Mouse (Mus musculus) kidney, embryonic 16.5 days (tissue): ENCODE measurements around the gene Crybg1. TPM values are rescaled to one million over a fixed set of nuclear protein-coding genes. Genes with fewer than 3 reads are reported as not detected.
A peak's percentile ranks its signal among the peaks of the same experiment; 100 is the strongest.

ENCODE experiments used
- ATAC-seq: fragments of 200-750 bp; cut with Nextera tagmentation; 2 replicates; pipeline ENCODE4 v1.8.0; 2017; ENCODE audit warnings: moderate TSS enrichment; ENCODE audit not compliant: low FRiP score, low TSS enrichment
- H3K27ac ChIP-seq: fragments of 300-500 bp; sonication (generic); 2 replicates; pipeline ENCODE4 v1.5.1; 2014; ENCODE audit warnings: low read length
- H3K27me3 ChIP-seq: fragments of 300-500 bp; sonication (generic); 2 replicates; pipeline ENCODE4 v1.6.1; 2014; ENCODE audit warnings: low read length, control low read depth, mixed read lengths; ENCODE audit not compliant: insufficient read depth
- H3K36me3 ChIP-seq: fragments of 300-500 bp; sonication (generic); 2 replicates; pipeline ENCODE4 v1.6.1; 2014; ENCODE audit warnings: low read length, control low read depth, mixed read lengths; ENCODE audit not compliant: insufficient read depth
- H3K4me1 ChIP-seq: fragments of 300-500 bp; sonication (generic); 2 replicates; pipeline ENCODE4 v1.6.1; 2014; ENCODE audit warnings: low read length, control low read depth, mixed read lengths; ENCODE audit not compliant: insufficient read depth
- H3K4me2 ChIP-seq: fragments of 300-500 bp; sonication (generic); replicated peaks from 2 replicates; pipeline ENCODE4 v1.6.1; 2014; ENCODE audit warnings: low read depth, low read length
- H3K4me3 ChIP-seq: fragments of 300-500 bp; sonication (generic); 2 replicates; pipeline ENCODE4 v1.5.1; 2014; ENCODE audit warnings: mild to moderate bottlenecking, low read length
- H3K9ac ChIP-seq: fragments of 300-500 bp; sonication (generic); replicated peaks from 2 replicates; pipeline ENCODE4 v1.6.1; 2014; ENCODE audit warnings: low read length
- H3K9me3 ChIP-seq: fragments of 300-500 bp; sonication (generic); 2 replicates; pipeline ENCODE4 v1.6.1; 2016; ENCODE audit warnings: low read length, control low read depth
- WGBS: fragments of 180-500 bp; shearing (Covaris S2); extraction: QIAGEN DNeasy Blood & Tissue Kit; methylation state at CpG from one replicate; pipeline ENCODE4 v1.1.7; 2014; 5-methylcytosine and 5-hydroxymethylcytosine counted together
- polyA plus RNA-seq: library from polyadenylated mRNA; unstranded; fragments of >200 nt; fragmentation: Nextera tagmentation; extraction: Ambion mirVana; gene quantifications from 2 replicates; pipeline ENCODE4 v1.2.1, GENCODE M21; 2015

Crybg1 gene
- polyA plus RNA-seq, 1 experiment from 2014 or later: 3.3 TPM

GRCm38 (mm10) chr10:44111168-44111567 lies 37.5 kb downstream of the Crybg1 start:
- Histone ChIP-seq H3K4me1 (peaks cover 18% of the 10 kb centered on the region; the same call in 1 of the 2 replicates), H3K4me3 (no peak overlapping the region), H3K9ac (no peak overlapping the region), H3K9me3 (no peaks in the 10 kb centered on the region), H3K4me2 (no peak overlapping the region), H3K27ac (peak overlapping the region; percentile 76), H3K36me3 (no peaks in the 10 kb centered on the region), H3K27me3 (no peaks in the 10 kb centered on the region)
- 76% methylated on average over 10 of the region's 10 CpGs for WGBS
- ATAC-seq: 0 out of 2 replicates have a peak, but pooled peaks have one; percentile 14

DNA sequence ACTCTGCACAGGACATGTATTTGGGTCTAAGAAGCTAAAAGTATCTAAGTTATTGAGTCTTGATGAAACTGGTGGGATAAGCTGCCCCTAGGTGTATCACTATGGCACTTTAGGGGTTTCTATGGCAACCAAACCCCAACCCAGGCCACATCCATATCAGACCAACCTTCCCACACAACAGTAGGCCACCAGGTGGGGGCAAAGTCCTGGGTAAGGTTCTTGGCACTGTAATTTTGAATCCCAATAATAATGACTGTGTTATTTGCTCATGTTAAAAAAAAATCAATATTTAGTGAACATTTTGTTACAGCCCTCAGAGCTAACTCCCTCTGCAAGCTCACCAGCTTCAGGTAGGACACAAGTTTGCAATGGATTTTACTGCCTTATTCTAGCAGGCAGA lies 38.2 kb downstream of the Crybg1 start:
- Histone ChIP-seq H3K9me3 (no peaks in the 10 kb centered on the region), H3K27me3 (no peaks in the 10 kb centered on the region), H3K4me3 (no peak overlapping the region), H3K4me2 (no peak overlapping the region), H3K4me1 (peaks cover 18% of the 10 kb centered on the region; the same call in 1 of the 2 replicates), H3K9ac (no peak overlapping the region), H3K27ac (peak overlapping the region; percentile 62; the same call in 1 of the 2 replicates), H3K36me3 (no peaks in the 10 kb centered on the region)
- 0 out of 2 replicates have a peak, but pooled peaks have one; percentile 49 for ATAC-seq

GRCm38 (mm10) chr10:44094794-44095193 lies 53.9 kb downstream of the Crybg1 start:
- H3K36me3 ChIP-seq: 0 out of 2 replicates have a peak, but pooled peaks cover 4% of the 10 kb centered on the region
- no peak overlapping the region for H3K27ac ChIP-seq
- H3K4me3 ChIP-seq: no peak overlapping the region
- no peaks in the 10 kb centered on the region for H3K4me1 ChIP-seq
- H3K9me3 ChIP-seq: peaks cover 13% of the 10 kb centered on the region
- no peaks in the 10 kb centered on the region for H3K27me3 ChIP-seq
- ATAC-seq: no peak
- H3K9ac ChIP-seq: no peak overlapping the region
- 70% methylated on average over 2 of the region's 2 CpGs for WGBS
- no peak overlapping the region for H3K4me2 ChIP-seq

- Histone ChIP-seq H3K9me3 (peaks cover 19% of the 10 kb centered on the region), H3K9ac (no peak overlapping the region), H3K4me1 (no peaks in the 10 kb centered on the region), H3K27me3 (no peaks in the 10 kb centered on the region), H3K27ac (no peak overlapping the region), H3K36me3 (0 out of 2 replicates have a peak, but pooled peaks cover 4% of the 10 kb centered on the region), H3K4me2 (no peak overlapping the region), H3K4me3 (no peak overlapping the region)
- WGBS: 87% methylated on average over 2 of the region's 2 CpGs
- no peak for ATAC-seq
These were observed 56.9 kb downstream of the Crybg1 start for GRCm38 (mm10) chr10:44091757-44092156.

DNA sequence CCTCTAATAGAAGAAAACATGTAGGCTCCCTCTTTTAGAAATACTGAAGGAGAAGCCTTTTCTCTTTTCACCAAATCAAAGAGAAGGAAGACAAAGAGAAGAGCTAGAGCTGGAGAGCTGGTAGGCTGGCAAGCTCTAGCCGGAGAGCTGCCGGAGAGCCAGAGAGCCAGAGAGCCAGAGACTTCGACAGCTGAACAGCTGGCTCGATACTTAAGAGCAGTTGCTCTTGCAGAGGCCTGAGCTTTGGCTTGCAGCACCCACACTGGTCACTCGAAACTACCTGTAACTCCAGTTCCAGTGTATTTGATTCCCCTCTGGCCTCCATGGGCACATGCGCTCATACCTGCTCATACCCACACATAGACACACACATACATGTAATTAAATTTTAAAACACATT lies 68.3 kb downstream of the Crybg1 start:
- Histone ChIP-seq H3K36me3 (no peaks in the 10 kb centered on the region), H3K4me2 (no peak overlapping the region), H3K9ac (no peak overlapping the region), H3K9me3 (no peaks in the 10 kb centered on the region), H3K27ac (no peak overlapping the region), H3K27me3 (no peaks in the 10 kb centered on the region), H3K4me3 (no peak overlapping the region), H3K4me1 (no peaks in the 10 kb centered on the region)
- WGBS: 78% methylated on average over 6 of the region's 6 CpGs
- no peak for ATAC-seq

- Histone ChIP-seq H3K9me3 (no peaks in the 10 kb centered on the region), H3K9ac (no peak overlapping the region), H3K4me2 (no peak overlapping the region), H3K27me3 (no peaks in the 10 kb centered on the region), H3K27ac (no peak overlapping the region), H3K36me3 (no peaks in the 10 kb centered on the region), H3K4me1 (no peaks in the 10 kb centered on the region), H3K4me3 (no peak overlapping the region)
- 58% methylated on average over 6 of the region's 6 CpGs for WGBS
- ATAC-seq: no peak
These were observed 69.7 kb downstream of the Crybg1 start for GRCm38 (mm10) chr10:44078799-44079521.

DNA sequence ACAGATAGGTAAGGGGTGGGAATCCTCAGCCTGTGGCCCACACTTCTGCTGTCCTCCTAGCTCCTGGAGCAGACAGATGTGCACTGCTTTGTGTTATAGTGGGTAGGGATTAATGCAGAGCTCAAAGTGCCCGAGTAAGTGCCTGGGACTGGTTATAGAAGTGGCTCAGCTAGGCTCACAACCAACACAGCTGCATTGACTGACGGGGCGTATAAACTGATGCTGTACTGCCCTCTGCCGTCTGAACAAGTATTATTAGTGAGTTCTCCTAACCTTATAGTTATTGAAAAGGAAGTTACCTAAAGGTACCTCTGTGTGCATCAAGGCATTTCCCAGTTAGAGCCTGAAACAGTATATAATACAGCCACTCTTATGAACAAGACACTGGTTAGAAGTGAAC lies 77.6 kb downstream of the Crybg1 start:
- Histone ChIP-seq H3K27ac (no peak overlapping the region), H3K4me3 (no peak overlapping the region), H3K4me1 (no peaks in the 10 kb centered on the region), H3K9ac (no peak overlapping the region), H3K36me3 (no peaks in the 10 kb centered on the region), H3K27me3 (no peaks in the 10 kb centered on the region), H3K9me3 (no peaks in the 10 kb centered on the region), H3K4me2 (no peak overlapping the region)
- ATAC-seq: peak; percentile 77
- WGBS: 4% methylated on average over 4 of the region's 4 CpGs

DNA sequence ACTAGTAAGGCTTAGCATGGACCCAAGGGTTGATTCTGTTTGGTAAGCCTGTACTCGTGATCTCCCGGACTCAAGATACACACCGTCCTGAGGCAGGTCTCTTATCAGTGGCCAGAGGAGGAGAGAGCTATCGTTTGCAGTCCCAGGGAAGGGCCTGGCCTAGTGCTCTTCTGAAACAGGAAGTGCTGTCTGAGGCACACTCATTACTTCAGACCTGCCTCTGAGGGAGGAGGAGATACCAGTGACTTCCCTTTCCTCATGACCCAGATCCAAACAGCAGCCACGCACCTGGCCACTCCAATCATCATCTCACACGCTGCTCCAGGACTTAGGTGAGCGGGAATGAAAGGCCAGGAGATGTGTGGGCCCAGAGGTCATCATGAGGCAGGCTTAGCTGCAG lies 79.5 kb downstream of the Crybg1 start:
- no peak overlapping the region for H3K9ac ChIP-seq
- H3K27ac ChIP-seq: no peak overlapping the region
- no peaks in the 10 kb centered on the region for H3K27me3 ChIP-seq
- H3K4me2 ChIP-seq: no peak overlapping the region
- H3K36me3 ChIP-seq: no peaks in the 10 kb centered on the region
- H3K4me3 ChIP-seq: no peak overlapping the region
- ATAC-seq: no peak
- H3K9me3 ChIP-seq: no peaks in the 10 kb centered on the region
- WGBS: 77% methylated on average over 7 of the region's 7 CpGs
- H3K4me1 ChIP-seq: no peaks in the 10 kb centered on the region

DNA sequence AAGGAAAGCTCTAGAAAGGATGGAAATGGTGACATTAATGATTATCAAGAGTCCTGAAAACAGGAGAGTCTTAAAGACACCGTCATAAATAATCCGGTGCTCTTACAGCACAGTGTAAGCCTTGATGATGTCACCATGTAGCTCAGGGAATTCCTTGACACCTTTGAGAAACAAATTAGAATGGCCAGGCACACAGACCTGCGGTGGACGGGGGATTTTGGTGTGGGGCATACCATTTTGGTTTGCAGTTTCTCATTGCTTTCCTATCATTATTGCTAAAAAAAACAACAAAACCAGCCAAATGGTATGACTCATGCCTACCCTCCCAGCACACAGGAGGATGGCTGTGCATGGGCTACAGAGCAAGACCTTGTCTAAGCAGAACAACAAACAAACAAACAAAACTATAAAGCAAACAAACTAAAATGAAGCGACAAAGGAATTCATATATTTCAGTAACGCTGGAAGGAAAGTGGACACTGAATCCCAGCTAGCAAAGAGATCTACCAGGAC lies 82.7 kb downstream of the Crybg1 start:
- H3K27ac ChIP-seq: no peak overlapping the region
- H3K4me3 ChIP-seq: no peak overlapping the region
- WGBS: 81% methylated on average over 6 of the region's 6 CpGs
- no peak overlapping the region for H3K4me2 ChIP-seq
- H3K9ac ChIP-seq: no peak overlapping the region
- no peaks in the 10 kb centered on the region for H3K9me3 ChIP-seq
- no peaks in the 10 kb centered on the region for H3K36me3 ChIP-seq
- no peak for ATAC-seq
- no peaks in the 10 kb centered on the region for H3K4me1 ChIP-seq
- H3K27me3 ChIP-seq: no peaks in the 10 kb centered on the region

- no peak for ATAC-seq
- Histone ChIP-seq H3K4me1 (no peaks in the 10 kb centered on the region), H3K9me3 (no peaks in the 10 kb centered on the region), H3K4me2 (no peak overlapping the region), H3K27me3 (peaks cover 3% of the 10 kb centered on the region; the same call in 1 of the 2 replicates), H3K4me3 (no peak overlapping the region), H3K27ac (no peak overlapping the region), H3K9ac (no peak overlapping the region), H3K36me3 (no peaks in the 10 kb centered on the region)
- 92% methylated on average over 4 of the region's 4 CpGs for whole genome bisulfite sequencing
These were observed 85.7 kb downstream of the Crybg1 start for GRCm38 (mm10) chr10:44062981-44063380.
